Mouse (Mus musculus): Measurements from ENCODE around the gene Rhd.

- TF ChIP-seq CTCF (IDR thresholded peaks at IDR 0.05; ENCODE audit: control insufficient read depth, insufficient read depth, insufficient replicate concordance, low read depth, low read length), result no peak
- TF ChIP-seq POLR2A (IDR thresholded peaks at IDR 0.05; ENCODE audit: control insufficient read depth, low read depth, low read length), result no peak
Observed at GRCm38 (mm10) chr4:134939900-134940299, 75.6 kb downstream of the Rhd start.
